Mouse (Mus musculus): ENCODE results near the gene Adamts13. TPM values are rescaled to one million over a fixed set of nuclear protein-coding genes. Genes with fewer than 3 reads are reported as not detected.
A peak's percentile ranks its signal among the peaks of the same experiment; 100 is the strongest.

Adamts13 gene
- polyA plus RNA-seq, 1 experiment from 2014 or later, result not detected

DNA sequence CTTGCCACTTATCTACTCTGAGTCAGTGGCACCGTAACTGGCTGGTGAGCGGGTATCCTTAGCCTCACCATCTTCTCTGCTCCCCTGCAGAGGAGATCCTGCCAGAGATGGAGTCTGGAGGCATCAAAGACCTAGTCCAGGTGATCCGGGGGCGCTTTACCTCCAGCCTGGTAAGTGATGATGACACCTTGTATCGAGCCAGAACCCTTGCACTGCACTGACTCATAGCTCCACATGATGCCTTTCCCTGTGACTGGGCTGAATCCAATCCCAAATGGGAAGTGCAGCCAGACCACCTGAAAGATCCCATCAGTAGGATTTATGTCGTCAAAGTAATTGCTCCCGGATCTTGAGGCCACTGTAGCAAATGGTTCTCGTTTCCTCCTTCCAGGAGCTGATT is 20.4 kb upstream of the Adamts13 start:
- H3K4me1 ChIP-seq, result no peaks in the 10 kb centered on the region
- H3K27me3 ChIP-seq (ENCODE audit: poor library complexity, severe bottlenecking), result no peaks in the 10 kb centered on the region
- WGBS, result 93% methylated on average over 8 of the region's 8 CpGs
- H3K9me3 ChIP-seq, result no peaks in the 10 kb centered on the region
- no peak for DNase-seq (ENCODE audit: extremely low spot score, low spot score)
- no peak overlapping the region for H3K27ac ChIP-seq
- H3K4me3 ChIP-seq, result no peak overlapping the region
- H3K36me3 ChIP-seq (replicated peaks), result peaks cover 93% of the 10 kb centered on the region

DNA sequence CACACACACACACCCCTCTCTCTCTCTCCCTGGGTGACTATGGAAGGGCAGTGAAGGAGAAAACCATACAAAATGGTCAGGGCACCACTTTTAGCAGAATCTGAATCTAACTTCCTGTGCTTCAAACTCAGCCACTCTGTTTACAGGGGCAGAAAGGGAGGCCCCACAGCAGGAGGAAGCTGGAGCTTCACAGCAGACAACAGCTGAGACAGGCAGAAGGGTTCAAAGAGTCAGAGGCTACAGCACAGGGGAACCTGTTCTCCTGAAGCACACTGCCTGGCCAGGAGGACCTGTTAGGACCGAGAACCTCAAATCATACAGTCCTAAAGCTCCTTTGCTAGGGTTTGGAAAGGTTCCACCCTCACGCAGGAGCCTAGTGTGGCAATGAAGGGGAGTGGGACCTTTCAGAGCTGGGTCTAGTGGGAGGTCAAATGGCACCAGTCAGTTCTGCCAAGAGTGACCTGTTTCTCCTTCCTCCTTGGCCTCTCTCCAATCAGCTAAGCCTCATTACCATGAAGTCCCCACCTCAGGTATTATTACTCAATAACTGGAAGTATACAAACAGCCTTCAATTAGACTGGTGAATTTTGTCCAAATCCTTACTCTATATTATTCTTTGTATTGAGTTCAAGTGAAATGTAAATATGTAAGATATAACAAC is 18.4 kb upstream of the Adamts13 start:
- H3K4me1 ChIP-seq, result no peaks in the 10 kb centered on the region
- H3K27ac ChIP-seq, result no peak overlapping the region
- no peaks in the 10 kb centered on the region for H3K27me3 ChIP-seq (ENCODE audit: poor library complexity, severe bottlenecking)
- H3K36me3 ChIP-seq (replicated peaks), result peaks cover 96% of the 10 kb centered on the region
- H3K4me3 ChIP-seq, result no peak overlapping the region
- no peak for DNase-seq (ENCODE audit: extremely low spot score, low spot score)
- H3K9me3 ChIP-seq, result no peaks in the 10 kb centered on the region
- 91% methylated on average over 2 of the region's 2 CpGs for WGBS

DNA sequence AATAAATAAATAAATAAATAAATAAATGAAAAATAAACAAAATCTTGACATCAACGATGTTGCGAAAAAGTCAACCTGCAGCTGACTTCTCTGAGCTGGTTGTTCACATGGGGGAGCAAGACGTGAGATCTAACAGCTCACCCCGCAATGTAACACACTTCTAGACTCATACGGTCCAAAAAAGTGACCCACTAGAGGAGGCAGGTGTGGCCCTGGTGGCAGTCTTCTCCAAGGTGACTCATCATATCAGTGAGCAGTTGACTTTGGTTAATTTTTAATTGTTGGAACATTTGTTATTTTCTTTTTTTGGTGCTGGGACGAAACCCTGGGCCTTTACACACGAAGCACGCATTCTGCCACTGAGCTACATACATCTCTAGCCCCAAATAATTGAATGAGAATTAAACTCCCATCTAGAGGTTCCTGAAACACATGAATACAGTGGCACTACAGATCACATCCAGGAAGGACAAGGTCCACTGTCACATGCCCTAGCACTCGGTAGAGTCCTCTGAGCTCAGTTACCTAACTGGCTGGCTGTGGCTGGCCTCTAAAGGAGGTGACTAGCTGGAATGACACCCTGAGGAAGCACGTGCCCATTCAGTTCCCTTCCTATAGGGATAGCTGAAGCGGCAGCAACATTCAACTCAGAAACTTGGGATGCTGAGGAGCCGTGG is 16.3 kb upstream of the Adamts13 start:
- H3K27ac ChIP-seq, result no peak overlapping the region
- DNase-seq (ENCODE audit: extremely low spot score, low spot score), result no peak
- no peaks in the 10 kb centered on the region for H3K27me3 ChIP-seq (ENCODE audit: poor library complexity, severe bottlenecking)
- H3K4me1 ChIP-seq, result peaks cover 6% of the 10 kb centered on the region; the same call in 1 of the 2 replicates
- H3K9me3 ChIP-seq, result no peaks in the 10 kb centered on the region
- H3K36me3 ChIP-seq (replicated peaks), result peaks cover 96% of the 10 kb centered on the region
- WGBS, result 93% methylated on average over 12 of the region's 12 CpGs
- H3K4me3 ChIP-seq, result no peak overlapping the region

DNA sequence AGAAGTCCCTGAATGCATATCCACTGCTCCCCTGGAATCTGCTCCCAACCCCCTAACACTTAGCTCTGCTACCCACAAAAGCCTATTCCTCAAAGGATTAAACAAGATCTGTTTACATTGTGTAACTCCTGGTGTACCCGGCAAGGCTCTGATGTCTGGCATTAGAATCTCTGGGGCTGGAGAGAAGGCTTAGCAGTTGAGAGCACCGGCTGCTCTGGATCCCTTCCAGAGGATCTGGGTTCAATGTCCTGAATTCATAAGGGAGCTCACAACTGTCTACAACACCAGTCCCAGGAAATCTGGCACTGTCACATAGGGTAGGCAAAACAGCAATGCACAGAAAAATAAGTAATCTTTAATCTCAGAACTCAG is 15.7 kb upstream of the Adamts13 start:
- Histone ChIP-seq H3K4me3 (no peak overlapping the region), H3K4me1 (peaks cover 9% of the 10 kb centered on the region; the same call in 1 of the 2 replicates), H3K27ac (no peak overlapping the region), H3K36me3 (replicated peaks) (peaks cover 96% of the 10 kb centered on the region), H3K27me3 (ENCODE audit: poor library complexity, severe bottlenecking) (no peaks in the 10 kb centered on the region), H3K9me3 (no peaks in the 10 kb centered on the region)
- DNase-seq (ENCODE audit: extremely low spot score, low spot score), result no peak
- 96% methylated on average over 2 of the region's 2 CpGs for WGBS

DNA sequence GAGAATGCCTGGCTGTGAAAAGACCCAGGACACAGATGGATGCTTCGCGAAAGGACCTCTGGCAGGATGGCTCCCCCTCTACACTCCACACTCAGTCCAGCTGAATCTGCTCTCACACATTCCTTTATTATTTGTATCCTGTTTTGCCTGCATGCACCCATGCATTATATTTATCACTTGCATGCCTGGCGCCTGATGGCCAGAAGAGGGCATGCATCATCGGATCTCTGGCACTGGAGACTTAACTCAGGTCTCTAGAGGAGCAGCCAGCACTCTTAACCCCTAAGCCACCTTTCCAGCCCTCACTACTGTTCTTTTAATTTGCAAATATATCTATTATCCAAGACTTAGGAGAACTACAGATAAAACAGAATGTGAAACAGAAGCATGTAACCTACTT is 12.5 kb upstream of the Adamts13 start:
- H3K9me3 ChIP-seq, result no peaks in the 10 kb centered on the region
- H3K27ac ChIP-seq, result no peak overlapping the region
- H3K36me3 ChIP-seq (replicated peaks), result peaks cover 64% of the 10 kb centered on the region
- H3K27me3 ChIP-seq (ENCODE audit: poor library complexity, severe bottlenecking), result no peaks in the 10 kb centered on the region
- 85% methylated on average over 4 of the region's 4 CpGs for WGBS
- H3K4me1 ChIP-seq, result peaks cover 29% of the 10 kb centered on the region
- no peak overlapping the region for H3K4me3 ChIP-seq
- DNase-seq (ENCODE audit: extremely low spot score, low spot score), result no peak

DNA sequence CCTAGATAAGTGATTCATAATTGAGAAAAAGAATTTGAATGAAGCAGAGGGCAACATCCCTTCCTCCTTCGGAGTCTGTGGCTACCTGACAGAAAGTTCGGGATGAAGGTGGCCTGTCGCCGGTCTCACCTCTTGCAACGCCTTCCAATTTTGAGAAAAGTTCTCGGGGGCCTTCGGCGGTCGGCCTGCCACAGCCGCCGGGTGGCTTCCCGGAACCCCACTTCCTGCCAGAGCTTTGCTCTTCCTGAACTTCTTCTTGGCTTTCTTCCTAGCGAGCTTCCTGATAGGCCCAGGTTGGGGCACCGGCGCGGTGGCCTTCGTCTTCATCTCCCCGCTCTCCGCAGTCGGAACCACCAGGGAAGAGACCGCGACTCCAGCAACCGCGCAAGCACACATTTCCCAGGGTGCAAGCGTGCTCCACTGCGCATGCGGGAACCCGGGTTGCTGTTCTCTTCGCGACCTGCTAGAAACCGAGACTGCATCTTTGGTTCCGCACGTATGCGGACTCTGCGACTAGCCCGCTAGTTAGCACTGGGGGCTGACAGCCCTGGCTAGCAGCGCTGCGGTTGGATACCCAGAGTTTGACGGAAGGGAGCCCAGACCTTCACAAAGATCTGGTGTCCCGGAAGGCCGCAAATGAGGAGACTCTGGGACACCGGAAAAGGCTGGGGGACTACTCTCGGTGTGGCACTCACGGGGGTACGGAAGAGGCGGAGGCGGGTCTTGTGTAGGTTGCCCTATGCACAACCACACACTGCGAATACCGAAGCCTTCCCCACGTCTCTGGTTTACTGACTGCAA is 9.1 kb upstream of the Adamts13 start, which contains the start of gene Rexo4:
Rexo4 (minus strand) TSS at position 464 of the 801 bp plus-strand sequence.
- DNase-seq (ENCODE audit: extremely low spot score, low spot score), result peak; percentile 93
- H3K9me3 ChIP-seq, result peaks cover 9% of the 10 kb centered on the region; the same call in 1 of the 2 replicates
- H3K27me3 ChIP-seq (ENCODE audit: poor library complexity, severe bottlenecking), result no peaks in the 10 kb centered on the region
- WGBS, result under 1% methylated on average over 50 of the region's 50 CpGs
- H3K27ac ChIP-seq, result peak within 1 kb of the TSS; percentile 97
- peaks cover 29% of the 10 kb centered on the region for H3K4me1 ChIP-seq
- peak within 1 kb of the TSS; percentile 81 for H3K4me3 ChIP-seq
- peaks cover 32% of the 10 kb centered on the region for H3K36me3 ChIP-seq (replicated peaks)

DNA sequence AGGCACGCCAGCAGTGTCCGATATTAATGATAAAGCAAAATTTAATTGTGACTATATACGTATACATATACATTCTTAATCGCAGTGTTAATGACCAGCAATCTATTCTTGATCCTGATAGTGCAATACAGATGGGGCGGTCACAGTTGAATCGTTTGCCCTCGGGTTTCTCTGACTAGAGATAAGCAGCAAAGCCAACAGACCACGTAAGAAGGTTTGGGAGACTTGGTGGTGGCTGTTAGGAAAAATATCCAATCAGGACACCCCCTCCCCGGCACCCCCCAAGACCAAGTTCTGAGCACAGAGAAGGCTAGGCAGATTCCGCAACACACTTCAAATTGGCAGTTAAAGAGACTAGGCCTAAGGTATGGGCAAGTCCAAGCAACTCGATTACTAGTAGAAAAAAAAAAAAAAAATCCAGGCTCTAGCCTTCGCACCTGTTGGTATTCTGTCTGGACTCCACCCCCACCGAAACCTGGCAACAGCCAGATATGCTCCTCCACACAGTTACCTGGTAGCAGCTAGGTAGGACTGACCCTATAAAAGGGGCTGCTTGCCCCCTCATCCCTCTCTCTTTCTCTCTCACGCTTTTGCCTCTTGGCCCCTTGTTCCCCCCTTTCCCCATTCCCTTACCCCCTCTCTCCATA is 8.4 kb upstream of the Adamts13 start:
- H3K27ac ChIP-seq, result peak overlapping the region; percentile 97
- peaks cover 29% of the 10 kb centered on the region for H3K4me1 ChIP-seq
- DNase-seq (ENCODE audit: extremely low spot score, low spot score), result no peak
- H3K9me3 ChIP-seq, result peaks cover 9% of the 10 kb centered on the region; the same call in 1 of the 2 replicates
- peaks cover 27% of the 10 kb centered on the region for H3K36me3 ChIP-seq (replicated peaks)
- H3K4me3 ChIP-seq, result peak overlapping the region; percentile 81
- WGBS, result 21% methylated on average over 14 of the region's 14 CpGs
- H3K27me3 ChIP-seq (ENCODE audit: poor library complexity, severe bottlenecking), result no peaks in the 10 kb centered on the region

DNA sequence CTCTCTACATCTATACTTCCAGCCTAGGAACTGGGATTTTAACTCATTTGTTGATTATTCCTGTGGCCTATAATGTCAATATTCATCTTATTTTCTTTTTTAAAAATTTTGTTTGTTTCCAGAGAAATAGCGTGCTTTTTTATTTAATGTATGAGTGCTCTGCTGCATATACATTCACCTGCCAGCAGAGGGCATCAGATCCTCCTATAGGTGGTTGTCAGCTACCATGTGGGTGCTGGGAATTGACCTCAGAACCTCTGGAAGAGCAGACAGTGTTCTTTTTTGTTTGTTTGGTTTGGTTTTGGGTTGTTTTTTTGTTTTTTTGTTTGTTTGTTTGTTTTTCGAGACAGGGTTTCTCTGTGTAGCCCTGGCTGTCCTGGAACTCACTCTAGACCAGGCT is 6.0 kb upstream of the Adamts13 start:
- no peak for DNase-seq (ENCODE audit: extremely low spot score, low spot score)
- peaks cover 27% of the 10 kb centered on the region for H3K4me1 ChIP-seq
- H3K4me3 ChIP-seq, result no peak overlapping the region
- H3K27me3 ChIP-seq (ENCODE audit: poor library complexity, severe bottlenecking), result no peaks in the 10 kb centered on the region
- 83% methylated on average over 2 of the region's 2 CpGs for WGBS
- peaks cover 3% of the 10 kb centered on the region for H3K36me3 ChIP-seq (replicated peaks)
- H3K9me3 ChIP-seq, result peaks cover 9% of the 10 kb centered on the region; the same call in 1 of the 2 replicates
- H3K27ac ChIP-seq, result no peak overlapping the region

DNA sequence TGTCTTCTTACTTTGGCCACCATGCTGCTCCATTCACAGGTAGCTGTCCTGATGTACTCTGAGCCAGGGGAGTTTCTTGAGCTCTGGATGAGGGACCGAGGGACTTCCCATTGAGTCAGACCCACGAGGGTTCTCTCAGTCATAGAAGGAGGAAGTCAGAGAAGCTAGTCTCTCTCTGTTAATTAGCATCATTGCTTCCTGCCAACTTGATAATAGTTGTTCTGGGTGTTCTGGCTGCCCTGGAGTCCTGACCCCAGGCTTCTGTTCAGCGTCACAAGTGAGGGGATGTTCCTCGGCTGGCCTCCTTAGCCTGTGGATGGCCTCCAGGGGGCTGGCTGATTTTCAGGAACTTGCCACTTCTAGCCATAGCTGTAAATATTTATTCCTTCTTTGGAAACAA is 744 bp downstream of the Adamts13 start:
- 63% methylated on average over 4 of the region's 4 CpGs for WGBS
- H3K9me3 ChIP-seq, result no peaks in the 10 kb centered on the region

DNA sequence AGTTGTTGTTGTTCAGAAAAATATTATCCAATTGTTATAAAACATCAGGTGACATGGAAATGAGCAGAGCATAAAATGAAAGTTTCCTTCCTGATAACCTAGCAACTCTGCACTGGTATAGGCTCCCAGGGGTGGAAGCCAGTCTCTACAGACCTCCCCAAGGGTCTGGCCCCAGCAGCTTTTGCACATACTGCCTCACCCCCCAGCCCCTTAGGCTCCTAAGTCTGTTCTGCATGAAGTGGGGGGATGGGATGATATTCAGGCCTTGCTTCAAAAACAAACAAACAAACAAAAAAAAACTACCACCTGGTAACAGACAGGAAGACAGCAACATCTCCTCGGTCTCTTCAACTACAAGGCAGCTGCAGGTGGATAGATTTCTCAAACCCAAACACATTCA is 7.1 kb downstream of the Adamts13 start:
- Histone ChIP-seq H3K4me3 (no peak overlapping the region), H3K27ac (no peak overlapping the region), H3K4me1 (no peaks in the 10 kb centered on the region), H3K27me3 (ENCODE audit: poor library complexity, severe bottlenecking) (no peaks in the 10 kb centered on the region), H3K9me3 (no peaks in the 10 kb centered on the region), H3K36me3 (replicated peaks) (no peaks in the 10 kb centered on the region)
- no peak for DNase-seq (ENCODE audit: extremely low spot score, low spot score)
- WGBS, result 86% methylated on average over 1 of the region's 1 CpGs

More for the DNA sequence above, 744 bp downstream of the Adamts13 start:
- Histone ChIP-seq H3K4me1 (peaks cover 10% of the 10 kb centered on the region), H3K36me3 (replicated peaks) (no peaks in the 10 kb centered on the region), H3K27me3 (ENCODE audit: poor library complexity, severe bottlenecking) (no peaks in the 10 kb centered on the region), H3K4me3 (no peak overlapping the region), H3K27ac (no peak overlapping the region)
- no peak for DNase-seq (ENCODE audit: extremely low spot score, low spot score)

DNA sequence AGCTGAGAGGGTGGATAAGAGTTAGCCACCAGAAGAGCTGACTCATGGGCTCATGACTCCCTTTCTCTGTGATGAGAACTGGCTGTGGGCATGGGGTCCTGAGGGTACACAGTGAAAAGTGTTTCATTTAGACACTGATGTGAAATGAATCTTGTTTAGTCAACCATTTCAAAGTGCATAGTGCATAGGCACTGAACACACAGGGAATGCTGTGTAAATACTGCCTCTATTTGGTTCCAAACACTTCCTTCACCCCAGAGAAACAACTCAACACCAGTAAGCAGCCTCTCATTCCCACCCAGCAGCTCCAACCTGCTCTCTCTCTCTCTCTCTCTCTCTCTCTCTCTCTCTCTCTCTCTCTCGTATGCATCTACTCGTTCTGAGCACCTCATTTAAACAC is 11.0 kb downstream of the Adamts13 start:
- Histone ChIP-seq H3K36me3 (replicated peaks) (no peaks in the 10 kb centered on the region), H3K27me3 (ENCODE audit: poor library complexity, severe bottlenecking) (no peaks in the 10 kb centered on the region), H3K27ac (no peak overlapping the region), H3K4me3 (no peak overlapping the region), H3K4me1 (no peaks in the 10 kb centered on the region), H3K9me3 (no peaks in the 10 kb centered on the region)
- 86% methylated on average over 2 of the region's 2 CpGs for WGBS
- no peak for DNase-seq (ENCODE audit: extremely low spot score, low spot score)

DNA sequence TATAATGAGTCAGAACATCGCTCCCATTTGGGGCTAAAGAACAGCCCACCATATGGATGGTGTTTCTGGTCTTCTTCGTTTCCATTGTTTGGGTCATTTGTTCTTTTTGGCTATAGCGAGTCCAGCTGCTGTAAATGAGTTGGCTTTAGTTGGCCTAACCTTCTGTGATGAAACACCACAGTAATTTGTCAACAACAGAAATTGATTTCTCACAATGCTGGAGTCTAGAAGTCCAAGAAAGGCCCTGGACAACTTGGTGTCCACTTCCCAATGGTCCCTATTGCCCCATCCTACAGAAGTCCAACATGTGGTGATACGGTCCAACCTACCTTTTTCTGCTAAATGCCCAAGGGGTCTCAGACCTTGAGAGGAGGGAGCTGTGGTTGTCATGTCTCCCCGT is 11.4 kb downstream of the Adamts13 start:
- Histone ChIP-seq H3K27me3 (ENCODE audit: poor library complexity, severe bottlenecking) (no peaks in the 10 kb centered on the region), H3K36me3 (replicated peaks) (no peaks in the 10 kb centered on the region), H3K4me1 (no peaks in the 10 kb centered on the region), H3K4me3 (no peak overlapping the region), H3K27ac (no peak overlapping the region), H3K9me3 (no peaks in the 10 kb centered on the region)
- WGBS, result 89% methylated on average over 5 of the region's 5 CpGs
- no peak for DNase-seq (ENCODE audit: extremely low spot score, low spot score)
